Mouse (Mus musculus): ENCODE data around the gene Rhpn2. TPM values are rescaled to one million over a fixed set of nuclear protein-coding genes. Genes with fewer than 3 reads are reported as not detected.

The Rhpn2 gene
- total and polyA plus RNA-seq, 2 experiments from 2014 or later: 3.0 to 4.7 TPM

DNA sequence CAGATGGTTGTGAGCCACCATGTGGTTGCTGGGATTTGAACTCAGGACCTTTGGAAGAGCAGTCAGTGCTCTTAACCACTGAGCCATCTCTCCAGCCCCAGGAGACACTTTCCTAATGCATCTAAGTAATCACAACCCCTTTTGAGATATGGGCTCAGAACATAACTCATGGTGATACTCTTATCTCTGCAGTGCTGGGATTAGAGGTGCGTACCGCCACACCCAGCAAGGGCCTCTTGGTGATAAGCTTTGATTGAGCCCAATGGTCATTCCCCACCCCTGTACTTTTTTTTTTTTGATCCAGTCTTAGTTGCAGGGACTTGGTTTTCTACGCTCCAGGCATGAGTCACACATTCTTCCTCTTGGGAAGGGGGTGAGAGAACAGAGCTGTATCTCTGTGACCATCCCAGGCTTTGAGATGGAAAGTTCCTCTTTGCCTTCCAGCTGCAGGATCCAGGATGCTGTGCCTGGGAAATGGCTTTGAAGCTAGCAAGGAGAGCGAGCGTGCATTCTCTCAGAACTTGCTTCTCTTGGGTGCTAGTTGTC lies 10.9 kb downstream of the Rhpn2 start:
- Histone ChIP-seq H3K4me1 (ENCODE audit: insufficient read depth, low read length) (no peaks in the 10 kb centered on the region), H3K27me3 (ENCODE audit: insufficient read depth, low read length) (no peaks in the 10 kb centered on the region), H3K4me2 (ENCODE audit: low read depth, low read length) (no peak overlapping the region), H3K9ac (replicated peaks; ENCODE audit: low read length) (no peak overlapping the region), H3K36me3 (ENCODE audit: insufficient read depth, low read length) (no peaks in the 10 kb centered on the region), H3K4me3 (ENCODE audit: low read length) (no peak overlapping the region), H3K27ac (no peak overlapping the region), H3K9me3 (ENCODE audit: low read length) (no peaks in the 10 kb centered on the region)
- no peak for TF ChIP-seq CTCF (IDR thresholded peaks at IDR 0.05; ENCODE audit: low read depth)
- DNase-seq (ENCODE audit: low spot score): no peak
- WGBS: 94% methylated on average over 5 of the region's 5 CpGs
- no peak for ATAC-seq

GRCm38 (mm10) chr7:35347918-35348700 lies 14.1 kb downstream of the Rhpn2 start:
- no peak overlapping the region for H3K9ac ChIP-seq (replicated peaks; ENCODE audit: low read length)
- no peak overlapping the region for H3K4me3 ChIP-seq (ENCODE audit: low read length)
- ATAC-seq (no peak), DNase-seq (ENCODE audit: low spot score) (no peak)
- H3K9me3 ChIP-seq (ENCODE audit: low read length): no peaks in the 10 kb centered on the region
- no peaks in the 10 kb centered on the region for H3K36me3 ChIP-seq (ENCODE audit: insufficient read depth, low read length)
- no peaks in the 10 kb centered on the region for H3K4me1 ChIP-seq (ENCODE audit: insufficient read depth, low read length)
- TF ChIP-seq CTCF (IDR thresholded peaks at IDR 0.05; ENCODE audit: low read depth): no peak
- no peaks in the 10 kb centered on the region for H3K27me3 ChIP-seq (ENCODE audit: insufficient read depth, low read length)
- 81% methylated on average over 18 of the region's 18 CpGs for WGBS
- no peak overlapping the region for H3K27ac ChIP-seq
- no peak overlapping the region for H3K4me2 ChIP-seq (ENCODE audit: low read depth, low read length)

GRCm38 (mm10) chr7:35349022-35349421 lies 15.1 kb downstream of the Rhpn2 start:
- Histone ChIP-seq H3K36me3 (ENCODE audit: insufficient read depth, low read length) (no peaks in the 10 kb centered on the region), H3K9me3 (ENCODE audit: low read length) (no peaks in the 10 kb centered on the region), H3K27ac (no peak overlapping the region), H3K27me3 (ENCODE audit: insufficient read depth, low read length) (no peaks in the 10 kb centered on the region), H3K4me3 (ENCODE audit: low read length) (no peak overlapping the region), H3K4me1 (ENCODE audit: insufficient read depth, low read length) (no peaks in the 10 kb centered on the region), H3K9ac (replicated peaks; ENCODE audit: low read length) (no peak overlapping the region), H3K4me2 (ENCODE audit: low read depth, low read length) (no peak overlapping the region)
- ATAC-seq (no peak), DNase-seq (ENCODE audit: low spot score) (no peak)
- no peak for TF ChIP-seq CTCF (IDR thresholded peaks at IDR 0.05; ENCODE audit: low read depth)
- 88% methylated on average over 4 of the region's 4 CpGs for WGBS

DNA sequence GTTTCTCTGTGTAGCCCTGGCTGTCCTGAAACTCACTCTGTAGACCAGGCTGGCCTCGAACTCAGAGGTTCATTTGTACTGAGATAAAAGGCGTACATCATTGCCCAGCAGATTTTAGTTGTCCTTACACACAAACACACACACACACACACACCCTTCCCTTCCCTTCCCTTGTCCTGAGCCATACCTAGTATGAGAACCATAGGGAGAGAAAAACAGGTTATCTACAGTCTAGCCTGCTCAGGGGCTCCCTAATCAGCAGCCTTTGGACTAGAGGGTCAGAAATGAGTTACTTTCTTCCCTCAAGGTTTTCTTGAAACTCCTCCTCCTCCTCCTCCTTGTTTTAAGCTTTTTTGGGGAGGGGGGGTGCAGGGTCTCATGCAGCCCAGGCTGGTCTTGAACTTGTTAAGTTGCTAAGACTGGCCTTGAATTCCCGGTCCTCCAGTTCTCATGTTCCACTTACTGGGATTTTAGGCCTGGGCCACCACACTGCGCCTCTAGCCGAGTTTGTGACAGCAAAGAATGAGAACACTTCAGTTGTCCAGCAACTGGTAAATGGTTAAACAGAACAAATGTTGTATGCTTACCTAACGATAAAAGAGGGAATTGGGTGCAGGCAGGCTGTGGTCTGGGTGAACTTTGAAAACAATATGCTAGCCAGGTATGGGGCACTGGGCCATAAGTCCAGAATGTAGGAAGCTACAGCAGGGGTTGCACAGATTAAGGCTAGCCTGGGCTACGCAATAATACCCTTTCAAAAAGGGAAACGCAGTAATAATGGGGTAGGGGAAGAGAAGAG lies 16.1 kb downstream of the Rhpn2 start:
- H3K9me3 ChIP-seq (ENCODE audit: low read length): no peaks in the 10 kb centered on the region
- DNase-seq (ENCODE audit: low spot score) (no peak), ATAC-seq (no peak)
- H3K9ac ChIP-seq (replicated peaks; ENCODE audit: low read length): no peak overlapping the region
- no peak for TF ChIP-seq CTCF (IDR thresholded peaks at IDR 0.05; ENCODE audit: low read depth)
- H3K4me3 ChIP-seq (ENCODE audit: low read length): no peak overlapping the region
- H3K27me3 ChIP-seq (ENCODE audit: insufficient read depth, low read length): no peaks in the 10 kb centered on the region
- H3K36me3 ChIP-seq (ENCODE audit: insufficient read depth, low read length): no peaks in the 10 kb centered on the region
- no peaks in the 10 kb centered on the region for H3K4me1 ChIP-seq (ENCODE audit: insufficient read depth, low read length)
- no peak overlapping the region for H3K27ac ChIP-seq
- H3K4me2 ChIP-seq (ENCODE audit: low read depth, low read length): no peak overlapping the region
- 90% methylated on average over 8 of the region's 8 CpGs for WGBS

GRCm38 (mm10) chr7:35351155-35351554 lies 17.2 kb downstream of the Rhpn2 start:
- no peak for ATAC-seq
- no peak overlapping the region for H3K9ac ChIP-seq (replicated peaks; ENCODE audit: low read length)
- 90% methylated on average over 3 of the region's 3 CpGs for WGBS
- no peaks in the 10 kb centered on the region for H3K9me3 ChIP-seq (ENCODE audit: low read length)
- no peaks in the 10 kb centered on the region for H3K4me1 ChIP-seq (ENCODE audit: insufficient read depth, low read length)
- no peak for TF ChIP-seq CTCF (IDR thresholded peaks at IDR 0.05; ENCODE audit: low read depth)
- H3K4me2 ChIP-seq (ENCODE audit: low read depth, low read length): no peak overlapping the region
- no peaks in the 10 kb centered on the region for H3K27me3 ChIP-seq (ENCODE audit: insufficient read depth, low read length)
- no peak overlapping the region for H3K4me3 ChIP-seq (ENCODE audit: low read length)
- H3K36me3 ChIP-seq (ENCODE audit: insufficient read depth, low read length): no peaks in the 10 kb centered on the region
- DNase-seq (ENCODE audit: low spot score): no peak
- no peak overlapping the region for H3K27ac ChIP-seq

DNA sequence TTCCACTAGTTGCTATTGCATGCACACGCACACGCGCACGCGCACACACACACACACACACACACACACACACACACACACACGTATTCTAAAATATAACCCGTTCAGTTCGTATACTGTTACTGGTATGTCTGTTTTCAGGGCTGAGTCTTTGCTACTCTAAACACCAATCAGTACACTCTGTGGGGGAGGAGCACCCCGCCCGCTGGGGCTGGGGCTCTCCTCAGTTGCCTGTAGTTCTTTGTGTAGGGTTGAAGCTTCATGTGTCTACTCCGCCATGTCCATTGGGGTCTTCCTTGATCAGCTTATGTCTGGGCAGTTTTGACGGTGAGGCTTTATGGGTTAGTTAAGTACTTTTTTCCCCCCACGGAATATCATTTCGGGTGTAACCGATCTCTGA lies 19.3 kb downstream of the Rhpn2 start:
- Histone ChIP-seq H3K27me3 (ENCODE audit: insufficient read depth, low read length) (no peaks in the 10 kb centered on the region), H3K27ac (no peak overlapping the region), H3K4me1 (ENCODE audit: insufficient read depth, low read length) (no peaks in the 10 kb centered on the region), H3K9me3 (ENCODE audit: low read length) (no peaks in the 10 kb centered on the region), H3K4me2 (ENCODE audit: low read depth, low read length) (no peak overlapping the region), H3K4me3 (ENCODE audit: low read length) (no peak overlapping the region), H3K36me3 (ENCODE audit: insufficient read depth, low read length) (no peaks in the 10 kb centered on the region), H3K9ac (replicated peaks; ENCODE audit: low read length) (no peak overlapping the region)
- DNase-seq (ENCODE audit: low spot score) (no peak), ATAC-seq (no peak)
- no peak for TF ChIP-seq CTCF (IDR thresholded peaks at IDR 0.05; ENCODE audit: low read depth)
- WGBS: 96% methylated on average over 15 of the region's 15 CpGs

Data from hindbrain, postnatal 0 days (tissue).